Mouse (Mus musculus) ovary, postnatal 14 days (tissue): Measurements from ENCODE around the gene Kcnc1.

Experiments
- DNase-seq: peaks from one replicate; pipeline ENCODE4 v3.0.0; 2022; ENCODE audit warnings: low spot score

Kcnc1 gene

DNA sequence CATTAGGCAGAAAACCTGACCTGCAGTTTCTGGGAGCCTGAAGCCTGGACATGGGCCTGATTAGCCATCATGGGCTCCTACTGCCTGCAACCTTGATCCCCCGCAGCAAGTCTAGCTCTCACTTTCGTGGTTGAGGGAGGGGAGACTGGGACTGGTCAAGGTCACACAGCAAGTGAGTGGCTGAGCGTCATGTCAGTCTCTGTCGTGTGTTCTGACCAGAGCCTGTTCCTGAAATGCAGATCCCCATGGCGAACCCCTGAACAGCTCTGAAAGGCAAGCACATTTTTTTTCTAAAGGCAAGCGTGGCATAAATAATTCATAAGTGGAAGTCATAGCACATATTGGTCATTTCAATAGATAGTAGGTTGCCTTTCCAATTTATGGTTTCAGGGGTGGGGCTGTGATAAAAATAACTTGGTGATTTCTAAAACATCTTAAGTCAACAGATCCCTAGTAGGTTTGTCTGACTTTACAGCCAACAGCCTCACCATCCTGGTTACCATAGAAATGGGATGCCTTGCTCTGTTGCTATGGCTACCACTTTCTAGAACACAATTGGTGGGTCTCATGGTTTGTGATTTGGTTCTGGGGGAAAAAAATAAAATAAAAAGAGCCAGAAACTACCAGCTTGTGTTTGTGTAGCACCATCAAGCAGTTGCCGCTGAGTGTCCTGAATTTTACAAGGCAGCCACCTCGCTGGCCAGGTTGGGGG lies 25.9 kb downstream of the Kcnc1 start:
- no peak for DNase-seq

DNA sequence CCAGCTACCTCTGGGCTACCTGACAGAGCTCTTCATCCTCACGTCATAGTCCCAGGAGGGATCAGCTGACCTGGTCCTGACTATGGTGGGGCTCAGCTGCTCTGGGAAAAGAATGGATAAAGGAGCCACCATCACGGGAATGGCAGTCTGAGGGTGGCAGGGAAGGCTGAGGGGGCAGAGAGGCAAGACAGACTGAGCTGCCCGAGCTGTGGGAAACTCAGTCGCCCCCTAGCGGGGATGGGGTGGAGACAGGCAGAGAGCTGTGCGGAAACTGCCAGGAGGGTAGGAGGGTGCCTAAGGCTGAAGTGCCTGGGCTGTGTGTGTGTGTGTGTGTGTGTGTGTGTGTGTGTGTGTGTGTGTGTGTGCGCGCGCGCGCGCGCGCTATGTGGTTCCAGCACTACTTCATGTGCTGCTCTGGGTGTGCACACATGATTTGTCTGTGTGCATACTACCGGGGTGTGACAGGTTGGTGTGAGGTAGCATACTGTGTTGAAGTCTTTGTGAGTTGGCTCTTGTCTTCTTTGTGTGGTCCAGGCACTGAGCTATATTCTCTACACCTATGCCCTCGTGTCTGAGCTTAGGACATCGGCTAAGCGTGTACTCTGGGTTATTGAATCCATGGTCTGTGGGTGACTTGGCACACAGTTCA lies 26.6 kb downstream of the Kcnc1 start:
- peak; percentile 12 for DNase-seq

DNA sequence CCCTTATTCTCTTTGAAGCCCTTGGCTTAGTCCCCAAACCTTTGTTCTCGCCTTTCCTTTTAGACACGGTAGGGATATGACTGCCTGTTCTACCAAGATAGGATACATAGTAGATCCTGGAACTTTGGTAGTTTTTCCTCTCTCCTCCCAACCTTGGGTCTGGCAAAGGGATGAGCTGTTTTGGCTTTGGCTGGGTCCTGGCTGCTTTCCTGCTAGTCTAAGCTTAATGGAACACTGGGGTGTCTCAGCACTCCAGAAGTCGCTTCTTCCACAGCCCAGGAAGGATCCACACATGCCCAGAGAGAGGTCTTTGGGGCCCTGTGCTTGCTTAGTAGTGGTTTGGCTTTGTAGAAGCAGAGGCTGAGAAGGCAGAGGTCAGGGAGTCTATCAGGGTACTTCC lies 27.7 kb downstream of the Kcnc1 start:
- DNase-seq, result no peak

DNA sequence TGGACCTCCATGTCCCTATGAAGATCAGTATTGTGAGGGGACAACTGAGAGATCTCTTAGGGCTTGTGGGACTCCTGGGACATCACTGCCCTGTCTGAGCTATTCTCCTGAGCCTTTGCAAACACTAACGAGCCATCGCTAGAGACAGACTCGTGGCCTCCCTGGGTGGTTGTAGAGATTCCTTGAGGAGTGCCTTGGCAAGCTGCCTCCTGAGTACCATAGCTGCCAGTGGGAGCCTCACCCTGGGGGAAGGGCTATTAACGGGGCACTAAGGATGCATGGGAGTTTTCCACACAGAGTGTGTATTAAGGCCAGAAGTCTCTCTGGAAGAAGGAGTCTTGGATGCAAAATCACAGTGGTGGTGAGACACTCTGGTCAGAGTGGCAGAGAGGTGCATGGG lies 28.7 kb downstream of the Kcnc1 start:
- no peak for DNase-seq

DNA sequence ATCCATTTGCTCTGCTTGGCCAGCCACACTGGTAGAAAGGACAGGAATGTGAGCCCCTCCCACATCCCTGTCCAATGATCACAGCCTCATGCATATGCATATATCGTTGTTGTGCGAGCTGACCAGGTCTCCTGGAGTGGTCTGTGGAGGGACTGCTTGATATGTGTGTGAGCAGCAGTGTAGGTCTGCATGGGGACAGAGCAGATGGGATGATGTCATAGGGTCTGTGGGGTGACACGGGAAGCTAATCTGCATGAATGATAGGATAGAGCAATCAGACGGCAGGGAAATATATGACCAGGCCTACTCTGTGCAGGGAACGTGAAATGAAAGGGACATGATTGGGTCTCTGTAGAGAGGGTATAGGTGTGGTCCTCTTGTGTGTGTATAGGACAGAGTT lies 37.6 kb downstream of the Kcnc1 start:
- no peak for DNase-seq

DNA sequence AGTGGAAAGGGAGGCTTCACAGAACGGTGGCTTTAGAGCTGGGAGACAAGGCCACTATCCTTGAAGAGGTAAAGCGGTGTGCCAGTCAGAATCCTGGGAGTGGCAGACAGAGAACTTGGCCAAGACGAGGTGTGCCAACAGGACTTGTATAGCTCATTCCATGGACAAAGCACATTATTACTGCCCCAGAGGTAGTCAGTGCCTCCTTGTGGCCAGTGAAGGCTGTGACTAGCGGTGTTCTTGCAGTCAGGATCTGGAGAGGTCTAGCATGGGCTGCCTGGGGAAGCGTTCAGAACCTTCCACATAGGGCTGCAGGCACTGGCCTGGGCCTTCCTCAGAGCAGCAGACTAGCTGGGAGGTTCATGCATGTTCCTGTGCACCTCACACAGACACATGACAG lies 39.5 kb downstream of the Kcnc1 start:
- DNase-seq, result no peak

DNA sequence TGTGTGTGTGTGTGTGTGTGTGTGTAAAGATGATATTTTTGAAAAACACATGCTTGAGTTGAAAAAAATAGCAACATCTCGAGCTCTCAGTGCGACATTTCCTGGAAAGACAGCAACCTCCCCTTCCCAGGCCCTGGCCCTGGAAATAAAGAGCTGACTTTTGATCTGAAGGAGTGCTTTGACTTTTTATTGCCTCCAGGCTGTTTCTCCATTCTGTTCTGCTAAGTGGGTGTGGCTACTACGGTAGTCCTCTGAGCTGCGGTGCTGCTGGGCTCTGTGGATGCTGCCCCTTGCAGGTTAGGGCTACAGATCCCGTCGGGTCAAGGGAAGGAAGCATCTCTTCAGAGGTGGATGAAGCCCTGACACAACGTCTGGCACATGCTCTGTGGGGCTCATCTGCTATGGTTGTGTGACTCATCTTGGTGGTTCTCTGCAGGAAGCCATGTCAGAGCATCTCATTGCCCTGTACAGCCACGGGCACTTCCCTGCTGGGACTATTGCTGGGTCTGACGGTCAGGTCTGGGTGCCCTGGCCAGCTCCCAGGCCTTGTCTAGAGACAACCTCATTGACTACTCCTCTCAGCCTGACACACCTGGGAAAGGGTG lies 42.3 kb downstream of the Kcnc1 start:
- no peak for DNase-seq

DNA sequence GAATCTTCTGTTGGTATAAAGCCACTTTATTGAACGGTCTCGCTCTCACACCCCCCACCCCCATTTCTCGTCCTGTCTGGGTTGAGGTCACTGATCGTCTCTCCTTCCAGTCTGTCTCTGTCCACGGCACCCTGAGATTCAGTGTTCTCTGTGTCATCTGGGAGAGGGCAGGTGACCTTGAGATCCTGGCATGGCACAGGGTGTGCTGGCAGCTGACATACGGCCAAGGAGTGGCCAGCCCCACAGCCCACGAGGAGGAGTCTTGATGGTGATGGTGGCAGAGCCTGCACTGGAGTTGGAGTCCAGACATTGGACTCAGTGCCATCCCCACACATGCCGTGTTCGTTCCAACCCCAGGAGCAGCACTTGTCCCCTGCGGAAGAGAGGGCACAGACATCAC lies 46.9 kb downstream of the Kcnc1 start:
- no peak for DNase-seq

DNA sequence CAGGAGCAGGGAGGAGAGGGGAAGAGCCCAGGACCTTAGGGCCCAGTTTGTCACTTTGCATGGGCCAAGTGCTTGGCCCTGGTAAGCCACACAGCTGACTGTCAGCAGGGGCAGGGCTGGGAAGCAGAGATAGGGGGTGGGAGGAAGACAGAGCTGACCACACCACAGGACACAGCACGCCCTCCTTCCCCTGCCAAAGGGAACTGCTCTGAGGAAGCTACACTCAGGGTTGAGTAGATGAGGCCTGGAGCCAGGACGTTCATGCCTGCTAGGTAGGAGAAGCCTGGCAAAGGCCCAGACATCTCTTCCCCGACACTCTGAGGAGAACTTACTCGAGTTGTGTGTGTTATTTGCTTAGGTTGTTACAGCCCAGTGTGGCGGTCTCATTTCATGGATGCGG lies 49.6 kb downstream of the Kcnc1 start:
- no peak for DNase-seq

DNA sequence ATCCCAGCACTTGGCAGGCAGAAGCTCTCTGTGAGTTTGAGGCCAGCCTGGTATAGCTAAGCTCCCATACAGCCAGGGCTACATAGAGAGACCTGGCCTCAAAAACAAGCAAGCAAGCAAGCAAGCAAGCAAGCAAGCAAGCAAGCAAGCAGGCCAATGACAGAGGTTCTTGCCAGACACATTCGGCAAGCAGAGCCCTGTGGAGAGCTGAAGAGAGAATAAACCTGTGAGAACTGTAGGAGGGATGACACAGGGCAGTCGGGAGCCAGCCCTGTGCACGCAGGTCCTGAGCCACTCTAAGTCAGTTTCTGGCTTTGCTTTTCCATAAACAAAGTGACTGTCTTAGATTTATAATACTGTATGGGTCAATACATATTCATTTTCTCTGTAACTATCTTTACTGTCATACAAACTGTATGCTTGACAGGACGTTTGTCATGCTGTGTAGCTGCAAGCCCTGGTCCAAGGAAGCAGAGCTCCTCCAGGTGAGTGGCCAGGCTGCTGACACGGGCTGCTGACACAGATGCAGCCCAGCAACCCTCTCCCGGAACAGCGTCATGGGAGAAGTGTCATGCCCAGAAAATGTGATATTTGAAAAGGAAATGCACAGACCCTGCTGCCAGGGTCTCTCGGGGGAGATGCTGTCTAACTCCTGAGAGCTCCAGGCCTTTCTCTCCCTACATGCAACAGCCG lies 51.3 kb downstream of the Kcnc1 start:
- DNase-seq, result no peak

DNA sequence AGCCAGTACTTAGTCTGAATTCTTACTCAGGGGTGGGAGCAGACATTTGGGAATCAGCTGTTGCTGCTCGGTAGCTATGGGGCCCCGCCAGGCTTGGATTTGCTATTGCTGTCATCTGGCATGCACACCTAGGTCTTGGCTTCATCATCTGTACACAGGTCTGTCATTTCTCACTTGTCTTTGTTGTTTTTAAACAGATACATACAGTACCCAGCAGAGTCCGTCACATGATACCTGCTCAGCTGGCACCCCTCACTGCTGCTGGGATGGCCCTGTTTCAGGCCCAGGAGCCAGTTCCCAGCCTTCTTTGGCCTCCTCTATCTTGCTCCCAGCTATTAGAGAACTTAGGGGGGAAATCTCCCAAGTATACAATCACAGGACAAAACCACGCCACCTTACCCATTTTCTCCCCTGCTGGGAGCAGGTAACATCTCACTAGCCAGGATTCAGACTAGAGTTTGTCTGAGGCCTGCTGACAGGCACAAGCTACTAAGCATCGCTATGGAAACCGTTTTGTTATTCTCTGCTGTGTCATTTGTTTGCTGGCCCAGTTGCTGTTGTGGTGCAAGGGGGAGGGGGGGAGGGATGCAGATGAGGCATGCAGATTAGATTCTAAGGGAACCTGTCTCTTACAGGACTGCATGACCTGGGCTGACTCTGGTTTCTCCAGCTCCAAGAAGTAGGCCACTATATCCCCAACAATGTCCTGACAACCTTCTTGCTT lies 52.8 kb downstream of the Kcnc1 start:
- DNase-seq, result no peak

DNA sequence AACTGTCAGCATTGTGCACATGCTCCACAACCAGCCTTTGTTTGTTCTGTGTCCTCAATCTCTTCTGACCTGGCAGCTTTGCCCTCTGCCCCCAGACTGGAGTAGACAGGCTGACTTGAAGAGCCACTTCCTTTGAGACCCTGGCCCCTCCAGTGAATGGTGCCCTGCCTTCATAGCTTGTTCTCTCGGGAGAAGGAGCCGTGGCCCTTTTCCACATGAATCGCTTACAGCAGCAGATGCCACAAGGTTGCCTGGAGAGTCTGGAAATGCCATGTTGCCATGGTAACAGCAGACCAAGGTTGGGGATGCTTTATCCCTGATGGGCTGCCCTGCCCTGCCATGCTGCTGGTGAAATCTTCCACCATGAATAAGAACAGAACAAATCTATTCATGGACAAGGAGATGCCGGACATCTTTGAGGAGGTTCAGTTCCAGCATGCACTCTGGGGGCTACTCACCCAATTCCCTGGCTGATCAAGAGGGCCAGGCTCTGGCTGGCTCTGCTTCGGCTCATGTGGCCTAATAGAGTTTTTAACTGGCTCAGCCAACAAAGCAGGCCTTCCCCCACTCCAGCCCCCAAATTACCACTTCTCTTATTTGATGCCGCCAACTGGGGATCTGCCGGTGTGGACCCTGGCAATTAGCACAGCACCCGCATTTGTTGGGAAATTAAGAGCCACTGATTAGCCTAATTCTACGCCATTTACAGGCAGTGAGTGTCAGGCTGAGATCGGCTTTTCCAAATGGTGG lies 57.8 kb downstream of the Kcnc1 start:
- no peak for DNase-seq

DNA sequence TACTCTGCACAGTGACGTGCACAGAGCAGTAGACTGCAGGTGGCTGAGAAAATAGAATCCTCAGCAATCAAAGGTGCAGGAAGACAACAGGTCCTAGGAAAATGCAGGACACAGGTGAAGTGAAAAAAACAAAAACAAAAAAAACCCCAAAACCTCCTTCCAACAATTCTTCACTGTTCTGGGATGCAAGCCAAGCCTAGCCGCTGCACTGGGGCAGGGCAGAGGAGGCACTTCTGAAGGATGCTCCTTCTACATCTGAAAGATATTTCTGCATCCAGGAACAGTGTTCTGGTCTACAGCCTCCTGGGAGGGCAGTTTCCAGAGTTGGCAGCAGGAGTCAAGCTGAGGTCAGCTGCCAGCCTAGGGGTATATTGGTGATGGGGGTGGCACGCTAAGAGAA lies 61.6 kb downstream of the Kcnc1 start:
- DNase-seq, result no peak

DNA sequence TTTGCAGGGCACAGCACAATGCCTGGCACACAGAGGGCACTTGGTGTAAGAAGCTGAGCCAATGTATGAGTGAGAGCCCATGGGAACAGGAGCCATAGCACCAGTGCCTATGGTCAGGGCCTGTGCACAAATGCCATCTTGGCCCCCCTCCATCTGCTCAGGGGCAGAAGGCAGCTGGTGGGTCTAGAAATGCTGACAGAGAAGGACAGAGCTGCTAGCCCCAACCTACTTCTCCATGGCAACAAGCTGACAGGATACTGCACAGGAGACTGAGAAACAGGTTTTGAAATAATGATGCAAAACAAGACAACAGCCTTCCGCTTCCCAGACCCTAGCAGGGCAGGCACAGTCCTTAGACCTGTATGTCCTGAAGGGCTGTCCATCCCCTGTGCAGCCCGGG lies 62.9 kb downstream of the Kcnc1 start:
- no peak for DNase-seq

DNA sequence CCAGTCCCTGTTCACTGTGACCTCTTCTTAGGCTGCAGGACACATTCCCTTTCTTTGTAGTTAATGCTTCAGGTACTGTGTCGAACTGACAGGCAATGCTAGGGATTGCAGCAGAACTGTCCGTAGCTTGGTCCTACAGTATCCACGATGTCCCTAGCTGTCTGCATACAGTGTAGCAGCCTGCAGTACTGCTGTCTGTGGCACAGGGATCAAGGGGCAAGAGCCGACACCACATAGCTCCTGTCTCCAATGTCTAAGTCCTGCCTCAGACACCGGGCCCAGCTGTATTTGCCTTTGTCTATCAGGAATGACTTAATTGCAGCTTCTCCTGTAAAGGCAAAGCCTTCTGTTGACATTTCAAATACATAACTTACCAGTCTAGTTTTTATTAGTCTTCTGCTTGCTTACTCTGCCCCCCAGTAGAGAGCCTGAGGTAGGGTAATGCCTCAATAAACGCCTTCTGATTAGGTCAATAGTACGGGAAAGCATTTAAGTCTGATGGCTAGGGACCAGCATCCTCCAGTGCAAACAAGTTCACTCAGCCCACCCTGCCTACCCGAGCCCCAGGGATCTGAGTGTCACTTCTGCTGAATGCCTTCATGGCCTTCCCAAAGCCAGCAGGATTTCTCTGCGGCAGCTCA lies 63.4 kb downstream of the Kcnc1 start:
- DNase-seq, result no peak

DNA sequence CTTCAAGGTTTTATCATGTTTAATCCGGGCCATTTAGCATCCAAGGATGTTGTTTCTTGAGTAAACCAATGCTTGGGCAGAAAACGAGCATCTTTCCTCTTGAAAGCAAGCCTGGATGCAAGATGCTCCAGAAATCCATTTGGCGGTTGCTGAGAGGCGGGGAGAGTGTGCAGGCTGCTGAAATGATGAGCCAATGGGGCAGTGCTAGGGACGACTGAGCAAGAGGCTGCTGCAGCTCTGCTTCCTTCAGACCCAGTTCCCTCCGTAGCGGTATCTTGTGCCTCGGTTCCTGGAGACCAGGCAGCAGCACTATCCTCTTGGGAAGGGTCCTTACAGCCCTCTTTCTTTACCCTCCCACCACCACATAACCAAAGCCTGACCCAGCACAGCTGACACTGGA lies 66.0 kb downstream of the Kcnc1 start:
- no peak for DNase-seq

DNA sequence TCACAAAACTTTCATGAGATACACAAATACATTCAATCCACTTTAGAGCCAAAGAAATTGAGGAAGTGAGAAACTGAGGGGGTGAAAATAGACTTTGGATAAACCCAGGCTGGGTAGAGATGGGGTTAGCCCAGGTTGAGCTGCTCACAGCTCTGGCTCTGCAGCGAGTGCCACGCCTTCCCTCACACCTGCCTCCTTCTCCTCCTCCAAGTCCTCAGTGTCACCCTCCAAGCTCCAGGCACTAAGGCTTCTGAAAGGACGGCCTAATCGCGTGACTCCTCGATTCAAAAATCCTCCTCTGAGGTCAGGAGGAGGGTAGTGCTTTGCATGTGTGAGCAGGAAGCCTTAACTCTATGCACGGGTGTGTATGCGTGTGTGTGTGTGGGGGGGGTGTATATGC lies 66.8 kb downstream of the Kcnc1 start:
- no peak for DNase-seq

DNA sequence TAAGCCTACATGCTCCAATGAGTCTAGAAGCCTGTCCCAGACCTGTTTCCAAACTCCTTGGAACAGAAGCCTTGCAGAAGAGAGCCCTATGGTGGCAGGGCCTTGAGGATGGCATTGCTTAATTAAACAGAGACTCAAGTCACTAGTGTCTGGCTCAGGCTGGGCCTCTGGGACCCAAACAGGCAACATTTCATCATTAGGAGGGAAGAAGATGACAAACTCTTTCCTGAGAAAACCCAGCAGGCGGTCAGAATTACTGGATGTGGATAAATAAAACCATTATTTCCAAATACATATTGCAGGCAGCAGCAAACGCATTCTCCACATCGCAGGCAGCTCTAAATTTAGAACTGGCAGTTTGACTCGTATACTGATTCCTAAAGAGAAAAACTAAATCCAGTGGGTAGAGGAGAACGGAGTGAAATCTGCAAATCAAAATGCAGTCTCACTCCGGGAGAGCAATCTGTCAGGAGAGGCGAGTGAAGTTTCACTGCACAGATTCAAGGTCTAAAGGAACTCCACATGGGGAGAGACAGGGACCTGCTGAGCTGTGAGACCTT lies 70.2 kb downstream of the Kcnc1 start:
- DNase-seq, result no peak

DNA sequence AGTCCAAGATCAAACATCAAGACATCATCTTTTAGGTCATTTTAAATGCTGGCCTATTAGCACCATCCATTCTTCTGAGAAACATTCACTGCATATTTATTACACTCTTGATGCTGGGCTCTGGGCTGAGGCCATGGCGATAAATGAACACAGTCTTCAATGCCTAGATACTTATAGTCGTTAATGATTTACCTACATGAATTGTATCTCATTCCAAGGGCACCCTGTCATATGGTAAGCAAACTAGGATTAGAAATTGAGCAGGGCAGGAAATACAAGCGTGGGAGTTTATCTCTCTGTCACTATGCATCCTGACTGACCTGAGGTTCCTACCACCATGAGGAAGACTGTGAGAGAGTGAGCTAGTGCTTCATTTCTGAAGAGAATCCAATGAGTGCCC lies 73.2 kb downstream of the Kcnc1 start:
- no peak for DNase-seq

DNA sequence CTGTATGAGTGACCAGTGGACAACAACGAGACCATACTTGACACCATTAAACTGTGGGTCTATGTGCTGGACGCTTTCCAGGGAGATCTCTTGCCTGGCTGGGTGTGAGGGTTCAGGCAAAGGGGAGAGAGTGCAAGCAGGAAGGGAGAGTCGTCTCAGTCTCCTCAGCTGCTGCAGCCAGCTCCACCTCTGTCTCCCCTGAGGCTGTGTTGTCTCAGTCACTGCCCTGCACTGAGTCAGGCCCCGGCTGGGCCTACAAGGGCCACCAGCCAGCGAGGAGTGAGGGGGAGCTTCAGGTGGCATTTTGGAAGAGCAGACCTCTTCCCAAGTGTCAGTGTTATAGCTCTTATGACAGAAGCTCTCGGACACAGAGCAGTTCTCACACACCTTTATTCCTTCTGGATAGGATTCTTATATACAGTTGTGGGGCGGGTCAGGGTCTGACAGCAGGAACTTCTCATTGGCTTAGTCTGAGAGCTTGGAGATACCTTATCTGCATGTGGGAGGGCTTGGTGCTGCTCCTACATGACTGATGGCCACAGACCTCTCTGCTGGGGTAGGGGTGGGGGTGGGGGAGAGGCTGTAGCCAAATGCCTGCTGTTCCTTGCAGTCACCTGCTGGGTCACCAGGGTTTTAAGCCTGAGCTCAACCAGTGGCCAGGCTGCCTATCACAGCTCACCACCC lies 74.9 kb downstream of the Kcnc1 start:
- DNase-seq, result no peak
